Mouse (Mus musculus) inflammation-experienced regulatory T-cells, adult 6 months (primary cell): ENCODE data around the gene Ncor1. TPM values are rescaled to one million over a fixed set of nuclear protein-coding genes. Genes with fewer than 3 reads are reported as not detected.
A peak's percentile ranks its signal among the peaks of the same experiment; 100 is the strongest.
"Not testable (repeated sequence)": the region's sequence is repeated elsewhere in the genome, so short reads cannot be mapped to it uniquely, and the experiment has no call there.

Experiments used
- ATAC-seq: one replicate; pipeline ENCODE4 v1.8.0; 2017
- polyA plus RNA-seq, 3 experiments: library from polyadenylated mRNA; unstranded; fragments of 100-300 nt; shearing (Covaris generic); gene quantifications; one replicate each; pipeline ENCODE4 v1.2.1; 2017

The Ncor1 gene
- polyA plus RNA-seq, 3 experiments from 2014 or later: 165 to 215 (median 193) TPM

- peak; percentile 7 for ATAC-seq
Observed at GRCm38 (mm10) chr11:62457891-62458270, 460 bp downstream of the Ncor1 start.

GRCm38 (mm10) chr11:62457241-62457890 lies 975 bp downstream of the Ncor1 start:
- ATAC-seq: peak; percentile 90

- peak; percentile 27 for ATAC-seq
Observed at GRCm38 (mm10) chr11:62456483-62457172, 1.7 kb downstream of the Ncor1 start.

GRCm38 (mm10) chr11:62456021-62456482 lies 2.3 kb downstream of the Ncor1 start:
- no peak for ATAC-seq

GRCm38 (mm10) chr11:62455193-62455592 lies 3.1 kb downstream of the Ncor1 start:
- ATAC-seq: no peak

GRCm38 (mm10) chr11:62448971-62449370 lies 9.4 kb downstream of the Ncor1 start:
- no peak for ATAC-seq

- no peak for ATAC-seq
Observed at GRCm38 (mm10) chr11:62445799-62446198, 12.5 kb downstream of the Ncor1 start.

- no peak for ATAC-seq
Observed at GRCm38 (mm10) chr11:62440670-62441315, 17.5 kb downstream of the Ncor1 start.

GRCm38 (mm10) chr11:62432211-62432610 lies 26.1 kb downstream of the Ncor1 start:
- no peak for ATAC-seq

GRCm38 (mm10) chr11:62427105-62427504 lies 31.2 kb downstream of the Ncor1 start:
- ATAC-seq: no peak

GRCm38 (mm10) chr11:62426266-62426665 lies 32.1 kb downstream of the Ncor1 start:
- ATAC-seq: no peak

- no peak for ATAC-seq
Observed at GRCm38 (mm10) chr11:62424525-62424924, 33.8 kb downstream of the Ncor1 start.

GRCm38 (mm10) chr11:62415026-62415425 lies 43.3 kb downstream of the Ncor1 start:
- no peak for ATAC-seq

- no peak for ATAC-seq
Observed at GRCm38 (mm10) chr11:62409611-62410010, 48.7 kb downstream of the Ncor1 start.

- ATAC-seq: no peak
Observed at GRCm38 (mm10) chr11:62408848-62409247, 49.5 kb downstream of the Ncor1 start.

GRCm38 (mm10) chr11:62396405-62396804 lies 61.9 kb downstream of the Ncor1 start:
- ATAC-seq: peak; percentile 65

GRCm38 (mm10) chr11:62388331-62388679 lies 70.0 kb downstream of the Ncor1 start:
- ATAC-seq: no peak

- no peak for ATAC-seq
Observed at GRCm38 (mm10) chr11:62387608-62388330, 70.6 kb downstream of the Ncor1 start.

- not testable (repeated sequence) for ATAC-seq
Observed at GRCm38 (mm10) chr11:62377202-62377851, 81.0 kb downstream of the Ncor1 start.

GRCm38 (mm10) chr11:62371776-62372175 lies 86.6 kb downstream of the Ncor1 start:
- ATAC-seq: no peak

- no peak for ATAC-seq
Observed at GRCm38 (mm10) chr11:62369924-62370323, 88.4 kb downstream of the Ncor1 start.

- ATAC-seq: no peak
Observed at GRCm38 (mm10) chr11:62366879-62367278, 91.5 kb downstream of the Ncor1 start.

- no peak for ATAC-seq
Observed at GRCm38 (mm10) chr11:62355216-62355615, 103.1 kb downstream of the Ncor1 start.
